Mouse (Mus musculus) small intestine, adult 2 months (tissue): Measurements from ENCODE around the gene 5730455P16Rik.

Experiments
- CTCF ChIP-seq: fragments of 200-500 bp; IDR thresholded peaks from 2 replicates; pipeline ENCODE4 v1.5.1; 2012; ENCODE audit warnings: low read depth, mild to moderate bottlenecking, control low read depth, inconsistent platforms, low read length, moderate library complexity, mixed read lengths; ENCODE audit not compliant: insufficient replicate concordance, insufficient read length; ENCODE audit errors: extremely low read depth
- POLR2A ChIP-seq: fragments of 200-500 bp; IDR thresholded peaks from 2 replicates; pipeline ENCODE4 v1.6.1; 2012; ENCODE audit warnings: low read depth, mild to moderate bottlenecking, control low read depth, inconsistent platforms, low read length, moderate library complexity

GRCm38 (mm10) chr11:80383019-80383625 is 5.3 kb upstream of the 5730455P16Rik start, which contains the start of gene Zfp207:
- TF ChIP-seq CTCF (peak; percentile 6; the same call in 1 of the 2 replicates), POLR2A (peak; percentile 87; the same call in 1 of the 2 replicates)
